40 mouse cellular contexts compared by ENCODE assay signal in the genomic region with DNA sequence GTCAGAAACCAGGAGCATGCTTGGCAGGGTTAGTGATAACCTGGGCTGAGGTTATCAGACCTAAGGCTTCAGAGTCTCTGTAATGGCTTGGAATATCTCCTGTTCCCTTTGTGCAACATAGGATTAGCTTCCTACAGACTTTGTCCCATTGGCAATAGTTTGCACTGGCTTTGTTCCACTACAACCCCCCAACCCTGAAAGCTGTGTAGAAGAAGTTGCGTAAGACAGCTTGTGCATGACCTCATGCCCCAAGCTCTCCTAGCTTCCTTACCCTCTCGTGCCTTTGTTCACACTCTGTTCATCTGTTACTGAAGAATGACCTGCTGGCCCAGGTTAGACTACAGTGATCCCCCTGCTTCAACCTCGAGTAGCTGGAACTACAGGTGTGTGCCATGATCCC. TPM values are rescaled to one million over a fixed set of nuclear protein-coding genes. Genes with fewer than 3 reads are reported as not detected.
"Had no signal": no experiment of that assay in that cellular context is flagged by ENCODE, and none has a peak within 500 bp of the region (broad histone marks: within the 10 kb centered on the region; RNA-seq: fewer than 3 reads in every experiment).

No protein-coding gene starts in this region.

RNA-seq across cellular contexts. Expression of a gene that starts 15.5 kb away (rescaled TPM):
- total RNA-seq: heart, postnatal 10 days; heart, postnatal 14 days; heart, postnatal 25 days; heart, postnatal 36 days; heart, postnatal 4 days; hematopoietic stem cell, adult 5-6 weeks; hindbrain, postnatal 0 days; layer of hippocampus, adult 18-20 months; layer of hippocampus, adult 2 months; layer of hippocampus, adult 8-10 months; layer of hippocampus, postnatal 10 days; layer of hippocampus, postnatal 14 days; layer of hippocampus, postnatal 25 days; layer of hippocampus, postnatal 36 days; left cerebral cortex, adult 18-20 months; left cerebral cortex, adult 2 months had no signal
- polyA plus RNA-seq: heart, embryonic 10.5 days; heart, embryonic 11.5 days; heart, embryonic 12.5 days; heart, embryonic 13.5 days; heart, embryonic 14.5 days; heart, embryonic 15.5 days; heart, embryonic 16.5 days; heart, postnatal 0 days; hindbrain, embryonic 10.5 days; hindbrain, embryonic 11.5 days; hindbrain, embryonic 12.5 days; hindbrain, embryonic 13.5 days; hindbrain, embryonic 14.5 days; hindbrain, embryonic 15.5 days; hindbrain, embryonic 16.5 days; hindbrain, postnatal 0 days; inflammation-experienced regulatory T-cells, adult 6 months; intestine, embryonic 15.5 days; kidney, embryonic 14.5 days; large intestine, adult 2 months had no signal

RNA-seq across cellular contexts. Expression of a gene that starts 16.3 kb away (rescaled TPM):
- total RNA-seq: heart, postnatal 10 days; heart, postnatal 14 days; heart, postnatal 25 days; heart, postnatal 36 days; heart, postnatal 4 days; hematopoietic stem cell, adult 5-6 weeks; hindbrain, postnatal 0 days; layer of hippocampus, adult 18-20 months; layer of hippocampus, adult 2 months; layer of hippocampus, adult 8-10 months; layer of hippocampus, postnatal 10 days; layer of hippocampus, postnatal 14 days; layer of hippocampus, postnatal 25 days; layer of hippocampus, postnatal 36 days; left cerebral cortex, adult 18-20 months; left cerebral cortex, adult 2 months had no signal
- polyA plus RNA-seq: heart, embryonic 10.5 days; heart, embryonic 11.5 days; heart, embryonic 12.5 days; heart, embryonic 13.5 days; heart, embryonic 14.5 days; heart, embryonic 15.5 days; heart, embryonic 16.5 days; heart, postnatal 0 days; hindbrain, embryonic 10.5 days; hindbrain, embryonic 11.5 days; hindbrain, embryonic 12.5 days; hindbrain, embryonic 13.5 days; hindbrain, embryonic 14.5 days; hindbrain, embryonic 15.5 days; hindbrain, embryonic 16.5 days; hindbrain, postnatal 0 days; intestine, embryonic 14.5 days; intestine, embryonic 15.5 days; kidney, adult 2 months; kidney, embryonic 14.5 days; kidney, embryonic 15.5 days; kidney, embryonic 16.5 days; kidney, postnatal 0 days; large intestine, adult 2 months had no signal

RNA-seq across cellular contexts. Expression of a gene that starts 20.5 kb away (rescaled TPM):
- total RNA-seq: heart, postnatal 25 days; heart, postnatal 36 days; hematopoietic stem cell, adult 5-6 weeks had no signal
- polyA plus RNA-seq: heart, embryonic 14.5 days; heart, embryonic 16.5 days; heart, postnatal 0 days; hindbrain, embryonic 10.5 days; hindbrain, embryonic 12.5 days; hindbrain, postnatal 0 days; inflammation-experienced regulatory T-cells, adult 6 months; intestine, embryonic 14.5 days; kidney, adult 2 months; kidney, embryonic 15.5 days; kidney, postnatal 0 days had no signal

RNA-seq across cellular contexts. Expression of a gene that starts 55.1 kb away (rescaled TPM):
- total RNA-seq: hematopoietic stem cell, adult 5-6 weeks had no signal
- polyA plus RNA-seq: inflammation-experienced regulatory T-cells, adult 6 months had no signal
